ENCODE assay signal across 8 mouse cellular contexts in genomic region chr17:14232629-14233028, GRCm38 (mm10). TPM values are rescaled to one million over a fixed set of nuclear protein-coding genes. Genes with fewer than 3 reads are reported as not detected.
DNase-seq lines count a peak whose midpoint lies in the region; ATAC-seq and TF ChIP-seq lines count a peak whose summit lies in the region.

No protein-coding gene starts in this region.

- peak; percentile 87 for TF ChIP-seq CTCF in kidney, postnatal 0 days (IDR thresholded peaks at IDR 0.05; ENCODE audit: low read depth)

- no peaks in the 10 kb centered on the region; the same call in 1 of the 2 replicates for H3K27me3 ChIP-seq in kidney, postnatal 0 days (ENCODE audit: insufficient read depth, low read length)
- H3K27me3 ChIP-seq in liver, embryonic 13.5 days = peaks cover 8% of the 10 kb centered on the region; the same call in 1 of the 2 replicates

- no peak; the same call in 1 of the 2 replicates for ATAC-seq in kidney, postnatal 0 days (replicated peaks; ENCODE audit: low FRiP score, low read depth)
- ATAC-seq in liver, embryonic 13.5 days (ENCODE audit: low read depth) = no peak

- H3K4me3 ChIP-seq in kidney, postnatal 0 days (replicated peaks; ENCODE audit: low read depth, low read length) = no peak overlapping the region
- H3K4me3 ChIP-seq in liver, embryonic 13.5 days (replicated peaks) = no peak overlapping the region

- no peaks in the 10 kb centered on the region for H3K36me3 ChIP-seq in kidney, postnatal 0 days (ENCODE audit: insufficient read depth, low read length)
- H3K36me3 ChIP-seq in liver, embryonic 13.5 days = no peaks in the 10 kb centered on the region

- H3K4me2 ChIP-seq in kidney, postnatal 0 days (ENCODE audit: low read length) = no peak overlapping the region
- no peak overlapping the region for H3K4me2 ChIP-seq in liver, embryonic 13.5 days

- no peak overlapping the region for H3K27ac ChIP-seq in kidney, postnatal 0 days
- H3K27ac ChIP-seq in liver, embryonic 13.5 days = no peak overlapping the region

- H3K9me3 ChIP-seq in kidney, postnatal 0 days (replicated peaks; ENCODE audit: low read length) = no peaks in the 10 kb centered on the region
- no peaks in the 10 kb centered on the region for H3K9me3 ChIP-seq in liver, embryonic 13.5 days (replicated peaks)

- peak; percentile 30 for DNase-seq in 3134 (ENCODE audit: extremely low read depth, insufficient read length, low spot score)
- peak; percentile 35 for DNase-seq in adrenal gland, adult 8-10 months
- peak; percentile 90 for DNase-seq in embryo, embryonic 11 days
- DNase-seq in heart, adult 9 months (ENCODE audit: low spot score in 2 of 2) = peak; percentile 42 to 80
- peak; percentile 89 for DNase-seq in kidney, postnatal 0 days (ENCODE audit: low spot score)
- DNase-seq in liver, embryonic 13.5 days = peak; percentile 30
- peak; percentile 54 for DNase-seq in ovary, adult 18-20 months (ENCODE audit: low spot score)
- peak; percentile 71 to 72 for DNase-seq in urinary bladder, adult 18-20 months (ENCODE audit: low spot score in 2 of 2)

- no peak overlapping the region for H3K9ac ChIP-seq in kidney, postnatal 0 days (ENCODE audit: low read depth, low read length)
- H3K9ac ChIP-seq in liver, embryonic 13.5 days = no peak overlapping the region

- WGBS in kidney, postnatal 0 days = 58% methylated on average over 3 of the region's 3 CpGs
- WGBS in liver, embryonic 13.5 days (ENCODE audit: insufficient replicate concordance) = 50% methylated on average over 3 of the region's 3 CpGs

- no peaks in the 10 kb centered on the region for H3K4me1 ChIP-seq in kidney, postnatal 0 days (replicated peaks; ENCODE audit: insufficient read depth, low read length)
- H3K4me1 ChIP-seq in liver, embryonic 13.5 days (replicated peaks) = no peaks in the 10 kb centered on the region

RNA-seq across cellular contexts. Expression of gene Dact2, which starts 28.5 kb away (rescaled TPM):
- total RNA-seq in adrenal gland, adult 8-10 months (2022) = 1 to 10 TPM in 2 of 4 experiments, under 1 TPM in 2; 0.59 to 1.4 (median 1.1) TPM
- polyA plus RNA-seq in kidney, postnatal 0 days (2015; fragmentation: Nextera tagmentation; extraction: Ambion mirVana) = 14.8 and 16.0 TPM in 2 replicates
- polyA plus RNA-seq in liver, embryonic 13.5 days (2015; fragmentation: Nextera tagmentation; extraction: Ambion mirVana) = 0.54 and 0.68 TPM in 2 replicates

RNA-seq across cellular contexts. Expression of gene Smoc2, which starts 46.7 kb away (rescaled TPM):
- total RNA-seq in adrenal gland, adult 8-10 months (2022) = 10 to 100 TPM; 29.1 to 46.6 (median 31.3) TPM
- 57.5 and 66.1 TPM in 2 replicates for polyA plus RNA-seq in kidney, postnatal 0 days (2015; fragmentation: Nextera tagmentation; extraction: Ambion mirVana)
- 4.6 TPM in 2 replicates for polyA plus RNA-seq in liver, embryonic 13.5 days (2015; fragmentation: Nextera tagmentation; extraction: Ambion mirVana)

Comparison
In these comparisons a context has a peak if more than half of its experiments do, and no peak if none do; other contexts are left out.
1. DNase-seq: peak in every context shown above with its lines; median percentile 90 in embryo, embryonic 11 days; 89 in kidney, postnatal 0 days; 72 in urinary bladder, adult 18-20 months; 61 in heart, adult 9 months; 54 in ovary, adult 18-20 months; 35 in adrenal gland, adult 8-10 months; 30 in 3134; 30 in liver, embryonic 13.5 days.
2. RNA of gene Smoc2, which starts 46.7 kb away (polyA plus RNA-seq): 57.5 to 66.1 TPM in kidney, postnatal 0 days; 4.6 TPM in liver, embryonic 13.5 days; every median in the first group is over 10 times any median in the second.